10 mouse cellular contexts compared by ENCODE assay signal in genomic region chr10:59056294-59056693, GRCm38 (mm10).
"Had no signal": no experiment of that assay in that cellular context is flagged by ENCODE, and none has a peak within 500 bp of the region (broad histone marks: within the 10 kb centered on the region; RNA-seq: fewer than 3 reads in every experiment).

No protein-coding gene starts in this region.

- H3K9ac ChIP-seq: limb, embryonic 12.5 days; liver, embryonic 14.5 days had no signal

- H3K27ac ChIP-seq: layer of hippocampus, adult 2 months; limb, embryonic 12.5 days; liver, embryonic 14.5 days; stomach, postnatal 0 days had no signal

- H3K4me2 ChIP-seq: limb, embryonic 12.5 days had no signal

- ATAC-seq: lung, postnatal 0 days had no signal

- H3K4me3 ChIP-seq: layer of hippocampus, adult 2 months; limb, embryonic 12.5 days had no signal

- H3K36me3 ChIP-seq: limb, embryonic 12.5 days had no signal

- DNase-seq: kidney, adult 18-20 months; kidney, postnatal 10 days; kidney, postnatal 4 days; lung, adult 2 months; lung, postnatal 36 days had no signal

- H3K9me3 ChIP-seq: limb, embryonic 12.5 days had no signal

- H3K27me3 ChIP-seq: limb, embryonic 12.5 days had no signal

- H3K4me1 ChIP-seq: limb, embryonic 12.5 days had no signal
